Mouse (Mus musculus) midbrain, embryonic 15.5 days (tissue): Measurements from ENCODE around the gene Ppfia2. TPM values are rescaled to one million over a fixed set of nuclear protein-coding genes. Genes with fewer than 3 reads are reported as not detected.

Experiments
- ATAC-seq: fragments of 200-750 bp; cut with Nextera tagmentation; replicated peaks from 2 replicates; pipeline ENCODE4 v1.8.0; 2017; ENCODE audit warnings: moderate TSS enrichment
- H3K27ac ChIP-seq: fragments of 300-500 bp; sonication (generic); 2 replicates; pipeline ENCODE4 v1.5.1; 2015; ENCODE audit warnings: mild to moderate bottlenecking, inconsistent platforms
- H3K27me3 ChIP-seq: fragments of 300-500 bp; sonication (generic); replicated peaks from 2 replicates; pipeline ENCODE4 v1.6.1; 2015; ENCODE audit warnings: inconsistent platforms
- H3K36me3 ChIP-seq: fragments of 300-500 bp; sonication (generic); replicated peaks from 2 replicates; pipeline ENCODE4 v1.6.1; 2015; ENCODE audit warnings: inconsistent platforms
- H3K4me1 ChIP-seq: fragments of 300-500 bp; sonication (generic); 2 replicates; pipeline ENCODE4 v1.6.1; 2015; ENCODE audit warnings: inconsistent platforms
- H3K4me2 ChIP-seq: fragments of 300-500 bp; sonication (generic); 2 replicates; pipeline ENCODE4 v1.6.1; 2015; ENCODE audit warnings: inconsistent platforms, mild to moderate bottlenecking, moderate library complexity
- H3K4me3 ChIP-seq: fragments of 300-500 bp; sonication (generic); 2 replicates; pipeline ENCODE4 v1.5.1; 2015; ENCODE audit warnings: mild to moderate bottlenecking, inconsistent platforms
- H3K9ac ChIP-seq: fragments of 300-500 bp; sonication (generic); 2 replicates; pipeline ENCODE4 v1.6.1; 2015; ENCODE audit warnings: mild to moderate bottlenecking, inconsistent platforms
- H3K9me3 ChIP-seq: fragments of 300-500 bp; sonication (generic); 2 replicates; pipeline ENCODE4 v1.6.1; 2016; ENCODE audit warnings: inconsistent platforms
- WGBS: fragments of 180-500 bp; shearing (Covaris S2); methylation state at CpG from one replicate; pipeline ENCODE4 v1.1.7; 2015; ENCODE audit warnings: mixed read lengths; 5-methylcytosine and 5-hydroxymethylcytosine counted together
- polyA plus RNA-seq: library from polyadenylated mRNA; unstranded; fragments of >200 nt; fragmentation: Nextera tagmentation; extraction: Ambion mirVana; gene quantifications from 2 replicates; pipeline ENCODE4 v1.2.1, GENCODE M21; 2015

The Ppfia2 gene
- polyA plus RNA-seq, 1 experiment from 2014 or later = 30.8 TPM

DNA sequence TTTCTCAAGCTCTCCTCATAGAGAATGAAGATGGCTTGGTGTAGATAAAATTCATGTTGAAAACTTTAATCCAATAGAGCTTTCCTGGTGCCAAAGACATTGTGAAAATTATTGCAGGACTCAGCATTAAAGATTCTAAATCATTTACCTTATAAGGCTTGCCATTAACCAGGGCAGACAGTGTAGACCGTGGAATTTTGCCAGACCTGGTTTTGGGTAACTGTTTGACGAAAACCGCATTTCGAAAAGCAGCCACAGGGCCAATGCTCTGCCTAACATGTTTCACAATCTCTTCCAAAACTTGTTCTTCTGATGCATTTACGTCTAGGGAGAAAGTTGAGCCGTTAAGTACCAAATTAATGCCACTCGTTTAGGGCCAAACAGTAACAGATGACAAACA, 466.9 kb downstream of the Ppfia2 start:
- H3K27ac ChIP-seq = no peak overlapping the region
- WGBS = 93% methylated on average over 7 of the region's 7 CpGs
- H3K27me3 ChIP-seq = no peaks in the 10 kb centered on the region
- no peak overlapping the region for H3K4me2 ChIP-seq
- no peaks in the 10 kb centered on the region for H3K36me3 ChIP-seq
- H3K4me3 ChIP-seq = no peak overlapping the region
- H3K9me3 ChIP-seq = no peaks in the 10 kb centered on the region
- H3K9ac ChIP-seq = no peak overlapping the region
- no peaks in the 10 kb centered on the region for H3K4me1 ChIP-seq
- ATAC-seq = no peak

DNA sequence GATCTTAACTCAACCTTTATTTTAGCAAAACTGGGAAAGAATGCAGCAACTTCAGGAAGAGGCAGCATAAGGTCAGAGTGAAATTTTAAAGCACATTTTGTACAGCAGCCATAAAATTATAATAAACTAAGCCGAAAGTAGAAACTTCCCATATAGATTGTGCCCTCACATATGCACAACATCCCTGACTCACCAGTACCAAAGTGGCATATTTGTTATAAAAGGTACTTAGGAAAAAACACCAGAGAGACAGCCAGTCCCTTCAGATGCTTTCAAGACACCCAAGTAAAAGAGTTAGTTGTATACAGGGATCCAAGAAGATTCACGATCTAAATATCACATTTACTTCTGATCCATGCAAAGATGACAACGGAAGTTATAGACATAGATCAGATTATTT, 468.7 kb downstream of the Ppfia2 start:
- no peaks in the 10 kb centered on the region for H3K36me3 ChIP-seq
- no peak overlapping the region for H3K4me2 ChIP-seq
- 91% methylated on average over 3 of the region's 3 CpGs for WGBS
- H3K27ac ChIP-seq = no peak overlapping the region
- no peaks in the 10 kb centered on the region for H3K27me3 ChIP-seq
- no peak overlapping the region for H3K4me3 ChIP-seq
- no peaks in the 10 kb centered on the region for H3K9me3 ChIP-seq
- ATAC-seq = no peak
- H3K9ac ChIP-seq = no peak overlapping the region
- H3K4me1 ChIP-seq = no peaks in the 10 kb centered on the region

DNA sequence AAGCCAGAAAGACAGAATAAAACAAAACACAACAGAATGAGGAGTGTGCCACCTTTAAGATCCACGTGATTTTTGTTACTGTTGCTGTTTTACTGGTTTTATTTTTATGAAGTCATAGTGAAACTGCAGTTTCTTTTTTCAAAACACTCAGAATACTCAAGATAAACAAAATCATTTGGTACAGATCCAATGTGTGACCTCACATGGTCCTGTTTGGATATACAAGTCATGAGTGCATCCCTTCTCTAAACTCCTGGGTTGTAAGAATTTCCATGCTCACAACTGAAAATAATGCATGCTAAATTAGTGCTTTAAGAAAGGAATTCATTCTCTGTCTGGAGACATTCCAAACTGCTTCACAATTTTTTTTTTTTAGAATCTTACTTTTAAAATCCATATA, 469.3 kb downstream of the Ppfia2 start:
- WGBS = 76% methylated on average over 1 of the region's 1 CpGs
- no peaks in the 10 kb centered on the region for H3K27me3 ChIP-seq
- no peak for ATAC-seq

DNA sequence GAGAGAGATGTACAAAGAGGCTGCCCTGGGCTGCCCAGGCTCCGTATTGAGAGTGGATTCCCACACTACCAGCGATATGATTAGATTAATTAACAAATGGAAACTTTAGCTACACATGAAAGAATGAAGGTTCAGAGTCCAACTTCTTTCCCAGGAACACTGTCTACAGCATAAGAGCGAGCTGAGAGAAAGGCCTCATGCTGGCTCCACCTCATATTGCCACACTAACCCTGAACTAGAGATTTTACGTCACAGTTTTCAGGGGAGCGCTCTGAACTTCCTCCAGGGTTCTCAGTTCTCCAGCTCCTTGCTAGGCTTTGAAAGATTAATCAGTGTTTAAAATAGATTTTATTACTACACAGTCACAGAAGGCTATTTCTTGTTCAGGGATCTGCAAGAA, 471.2 kb downstream of the Ppfia2 start:
- Histone ChIP-seq H3K27me3 (no peaks in the 10 kb centered on the region), H3K9ac (no peak overlapping the region)
- WGBS = 70% methylated on average over 5 of the region's 5 CpGs

More for the DNA sequence above, 469.3 kb downstream of the Ppfia2 start:
- Histone ChIP-seq H3K9ac (no peak overlapping the region), H3K36me3 (no peaks in the 10 kb centered on the region), H3K9me3 (no peaks in the 10 kb centered on the region), H3K4me3 (no peak overlapping the region), H3K4me1 (no peaks in the 10 kb centered on the region), H3K27ac (no peak overlapping the region), H3K4me2 (no peak overlapping the region)

DNA sequence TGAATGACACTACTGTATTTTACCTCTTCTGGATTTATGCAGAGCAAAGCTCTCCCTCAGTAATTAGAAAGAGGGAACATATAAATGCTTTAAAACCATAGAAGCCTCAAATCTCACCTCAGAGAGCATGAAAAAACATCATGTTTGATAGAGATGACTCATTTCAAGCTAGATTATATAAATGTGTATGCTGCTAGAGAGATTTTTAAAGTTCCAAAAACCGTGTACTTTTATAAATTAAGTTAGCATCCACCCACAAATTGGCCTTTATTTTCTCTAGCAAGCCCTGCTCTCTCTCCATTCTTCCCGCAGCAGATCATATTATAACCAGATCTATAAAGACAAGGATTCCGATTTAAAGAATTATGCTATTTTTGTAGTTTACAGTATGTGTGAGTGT, 488.9 kb downstream of the Ppfia2 start:
- ATAC-seq = no peak
- WGBS = 87% methylated on average over 3 of the region's 3 CpGs
- no peaks in the 10 kb centered on the region for H3K4me1 ChIP-seq

More for the DNA sequence above, 471.2 kb downstream of the Ppfia2 start:
- Histone ChIP-seq H3K27ac (no peak overlapping the region), H3K4me1 (no peaks in the 10 kb centered on the region), H3K9me3 (no peaks in the 10 kb centered on the region), H3K4me2 (no peak overlapping the region), H3K36me3 (no peaks in the 10 kb centered on the region), H3K4me3 (no peak overlapping the region)
- no peak for ATAC-seq

DNA sequence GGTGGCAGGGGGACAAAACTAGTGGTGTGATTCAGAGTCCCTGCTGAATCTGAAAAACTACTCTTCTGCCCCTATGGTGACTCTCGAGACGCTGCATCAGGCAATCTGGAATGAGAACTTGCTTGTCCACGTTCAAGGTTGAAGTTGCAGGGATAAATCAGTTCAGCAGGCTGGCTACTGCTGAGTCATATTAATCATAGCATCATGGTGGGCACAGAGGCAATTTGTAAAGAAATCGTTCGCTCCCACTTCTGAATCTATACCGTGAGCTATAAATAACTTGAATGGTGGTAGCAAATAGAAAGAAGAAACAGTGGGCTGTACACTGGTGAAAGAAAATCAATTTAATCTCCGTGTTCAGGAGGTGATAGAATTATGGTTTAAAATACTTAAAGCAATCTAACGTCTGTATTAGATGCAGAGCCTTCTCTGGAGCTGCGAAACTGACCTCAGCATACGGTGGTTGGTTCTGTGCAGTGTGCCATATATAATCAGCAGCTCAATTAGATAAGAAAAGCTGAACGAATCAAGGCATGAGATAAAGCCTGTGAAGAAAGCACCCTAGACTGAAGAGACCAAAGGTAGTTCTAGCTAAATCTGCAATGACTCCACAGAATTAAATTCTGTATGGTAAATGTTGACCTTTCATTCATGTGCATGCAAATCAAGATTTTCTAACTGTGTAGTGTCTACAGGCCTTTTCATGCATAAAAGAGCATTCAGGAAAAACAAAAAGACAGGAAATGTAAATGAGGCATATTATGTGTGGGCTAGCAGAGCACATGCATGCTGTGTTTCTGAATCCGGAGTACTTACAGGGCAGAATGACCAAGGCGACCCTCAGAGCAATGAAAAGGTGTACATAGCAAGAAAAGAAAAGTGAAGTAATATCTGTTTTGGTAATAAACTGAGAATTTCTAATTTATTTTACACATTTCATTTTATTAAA, 505.3 kb downstream of the Ppfia2 start:
- Histone ChIP-seq H3K4me1 (peaks cover 8% of the 10 kb centered on the region), H3K9me3 (no peaks in the 10 kb centered on the region), H3K4me2 (peak overlapping the region; percentile 6; the same call in 1 of the 2 replicates), H3K27ac (peak overlapping the region; percentile 7; the same call in 1 of the 2 replicates), H3K27me3 (no peaks in the 10 kb centered on the region), H3K9ac (no peak overlapping the region), H3K4me3 (no peak overlapping the region), H3K36me3 (no peaks in the 10 kb centered on the region)
- 38% methylated on average over 13 of the region's 13 CpGs for WGBS
- peak; percentile 65; the same call in 1 of the 2 replicates for ATAC-seq

More for the DNA sequence above, 488.9 kb downstream of the Ppfia2 start:
- Histone ChIP-seq H3K27me3 (no peaks in the 10 kb centered on the region), H3K4me3 (no peak overlapping the region), H3K27ac (no peak overlapping the region), H3K4me2 (no peak overlapping the region), H3K9me3 (no peaks in the 10 kb centered on the region), H3K36me3 (no peaks in the 10 kb centered on the region), H3K9ac (no peak overlapping the region)
